Comparison of ENCODE assay signal across 14 mouse cellular contexts in genomic region chr5:88793676-88794075, GRCm38 (mm10).
"Had no signal": no experiment of that assay in that cellular context is flagged by ENCODE, and none has a peak within 500 bp of the region (broad histone marks: within the 10 kb centered on the region; RNA-seq: fewer than 3 reads in every experiment).

No protein-coding gene starts in this region.

- H3K27me3 ChIP-seq: limb, embryonic 13.5 days; midbrain, embryonic 12.5 days; neural tube, embryonic 15.5 days had no signal

- DNase-seq: kidney, postnatal 10 days; kidney, postnatal 4 days; left cerebral cortex, postnatal 4 days; lung, adult 18-20 months; right cerebral cortex, postnatal 4 days; spleen, adult 18-20 months; thymus, adult 18-20 months; thymus, postnatal 25 days had no signal

- H3K4me3 ChIP-seq: layer of hippocampus, adult 2 months; limb, embryonic 13.5 days; midbrain, embryonic 12.5 days; myocyte; neural tube, embryonic 15.5 days had no signal

- H3K27ac ChIP-seq: layer of hippocampus, adult 2 months; limb, embryonic 13.5 days; liver, embryonic 14.5 days; midbrain, embryonic 12.5 days; neural tube, embryonic 15.5 days had no signal

- H3K4me1 ChIP-seq: limb, embryonic 13.5 days; midbrain, embryonic 12.5 days had no signal
